Mouse (Mus musculus): ENCODE data around the gene Adam15. TPM values are rescaled to one million over a fixed set of nuclear protein-coding genes. Genes with fewer than 3 reads are reported as not detected.

The Adam15 gene
- polyA plus RNA-seq, 1 experiment from 2014 or later: 49.3 TPM

DNA sequence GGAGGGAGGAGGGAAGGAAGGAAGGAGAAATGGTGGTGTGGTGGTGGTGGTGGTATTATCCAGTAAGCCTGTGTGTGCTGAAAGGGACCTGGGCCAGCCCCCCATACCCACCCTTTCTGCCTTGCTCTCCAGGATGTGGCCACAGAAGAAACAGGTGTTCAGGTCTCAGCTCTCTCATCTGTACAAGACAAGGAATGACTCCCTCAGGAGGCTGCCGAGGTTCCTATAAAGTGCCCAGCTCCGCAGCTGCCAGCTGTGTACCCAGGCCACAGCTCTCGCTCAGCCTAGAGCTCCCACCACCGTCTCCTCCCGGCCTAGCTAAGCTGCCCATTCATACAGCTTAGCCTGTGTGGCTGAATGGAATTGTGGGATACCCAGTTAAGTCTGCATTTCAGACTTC is 57.5 kb downstream of the Adam15 start:
- WGBS: 74% methylated on average over 5 of the region's 5 CpGs
- Histone ChIP-seq H3K27ac (ENCODE audit: low read length) (no peak overlapping the region), H3K4me2 (ENCODE audit: low read depth, low read length) (no peak overlapping the region), H3K4me1 (ENCODE audit: control insufficient read depth, insufficient read depth, low read length) (peaks cover 8% of the 10 kb centered on the region), H3K9me3 (ENCODE audit: control insufficient read depth, low read length) (no peaks in the 10 kb centered on the region), H3K4me3 (ENCODE audit: low read length) (no peak overlapping the region), H3K27me3 (replicated peaks; ENCODE audit: control insufficient read depth, insufficient read depth, low read length) (no peaks in the 10 kb centered on the region), H3K9ac (ENCODE audit: low read depth, low read length) (no peak overlapping the region), H3K36me3 (ENCODE audit: control insufficient read depth, insufficient read depth, low read length) (no peaks in the 10 kb centered on the region)
- no peak for ATAC-seq

DNA sequence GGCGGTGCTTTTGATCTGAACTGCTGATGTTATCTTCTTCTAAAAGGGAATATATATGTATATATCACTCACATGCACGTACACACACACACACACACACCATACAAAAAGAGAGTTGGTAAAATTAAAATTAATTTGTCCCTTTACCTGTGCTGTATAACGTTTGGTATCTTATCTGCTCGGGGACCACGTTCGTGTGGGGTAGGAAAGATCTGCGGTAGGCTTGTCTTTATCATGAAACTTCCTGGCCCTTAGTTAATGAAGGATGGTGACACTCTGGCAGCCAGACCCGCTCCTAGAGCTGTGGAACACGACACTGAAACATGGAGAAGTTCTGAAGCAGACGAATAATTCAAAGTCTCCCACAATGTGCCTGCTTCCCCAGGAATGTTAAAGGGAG is 57.9 kb downstream of the Adam15 start:
- no peak overlapping the region for H3K9ac ChIP-seq (ENCODE audit: low read depth, low read length)
- 56% methylated on average over 10 of the region's 10 CpGs for WGBS
- H3K4me2 ChIP-seq (ENCODE audit: low read depth, low read length): no peak overlapping the region
- no peak for ATAC-seq
- H3K4me3 ChIP-seq (ENCODE audit: low read length): no peak overlapping the region
- H3K36me3 ChIP-seq (ENCODE audit: control insufficient read depth, insufficient read depth, low read length): no peaks in the 10 kb centered on the region
- H3K4me1 ChIP-seq (ENCODE audit: control insufficient read depth, insufficient read depth, low read length): peaks cover 8% of the 10 kb centered on the region
- H3K27me3 ChIP-seq (replicated peaks; ENCODE audit: control insufficient read depth, insufficient read depth, low read length): no peaks in the 10 kb centered on the region
- H3K27ac ChIP-seq (ENCODE audit: low read length): no peak overlapping the region
- no peaks in the 10 kb centered on the region for H3K9me3 ChIP-seq (ENCODE audit: control insufficient read depth, low read length)

Other genes with a start within 250 kb of the Adam15 start
- gene Gm43738, start 248.9 kb downstream of the Adam15 start, polyA plus RNA-seq (2015; fragmentation: Nextera tagmentation; extraction: Ambion mirVana): 0.09 TPM in 1 of 2 replicates, not detected in the other
- gene Fdps, start 248.0 kb downstream of the Adam15 start, polyA plus RNA-seq (2015; fragmentation: Nextera tagmentation; extraction: Ambion mirVana): 625 and 664 TPM in 2 replicates
- gene Pklr, start 213.9 kb downstream of the Adam15 start, polyA plus RNA-seq (2015; fragmentation: Nextera tagmentation; extraction: Ambion mirVana): 148 and 174 TPM in 2 replicates
- gene Hcn3, start 189.8 kb downstream of the Adam15 start, polyA plus RNA-seq (2015; fragmentation: Nextera tagmentation; extraction: Ambion mirVana): 2.0 TPM in 2 replicates
- 17.3 and 18.0 TPM in 2 replicates for gene Clk2, start 185.2 kb downstream of the Adam15 start, polyA plus RNA-seq (2015; fragmentation: Nextera tagmentation; extraction: Ambion mirVana)
- gene Scamp3, start 172.5 kb downstream of the Adam15 start, polyA plus RNA-seq (2015; fragmentation: Nextera tagmentation; extraction: Ambion mirVana): 141 and 142 TPM in 2 replicates
- gene Fam189b, start 166.9 kb downstream of the Adam15 start, polyA plus RNA-seq (2015; fragmentation: Nextera tagmentation; extraction: Ambion mirVana): 16.7 and 20.8 TPM in 2 replicates
- gene Gba, start 147.1 kb downstream of the Adam15 start, polyA plus RNA-seq (2015; fragmentation: Nextera tagmentation; extraction: Ambion mirVana): 73.1 and 87.5 TPM in 2 replicates
- 18.9 and 20.3 TPM in 2 replicates for gene Thbs3, start 134.8 kb downstream of the Adam15 start, polyA plus RNA-seq (2015; fragmentation: Nextera tagmentation; extraction: Ambion mirVana)
- gene Mtx1, start 122.9 kb downstream of the Adam15 start, polyA plus RNA-seq (2015; fragmentation: Nextera tagmentation; extraction: Ambion mirVana): 214 and 234 TPM in 2 replicates
- gene Muc1, start 120.9 kb downstream of the Adam15 start, polyA plus RNA-seq (2015; fragmentation: Nextera tagmentation; extraction: Ambion mirVana): 13.2 and 13.4 TPM in 2 replicates
- 316 and 334 TPM in 2 replicates for gene Krtcap2, start 104.0 kb downstream of the Adam15 start, polyA plus RNA-seq (2015; fragmentation: Nextera tagmentation; extraction: Ambion mirVana)
- 3.9 TPM in 2 replicates for gene Trim46, start 103.7 kb downstream of the Adam15 start, polyA plus RNA-seq (2015; fragmentation: Nextera tagmentation; extraction: Ambion mirVana)
- gene Dpm3, start 90.6 kb downstream of the Adam15 start, polyA plus RNA-seq (2015; fragmentation: Nextera tagmentation; extraction: Ambion mirVana): 119 and 126 TPM in 2 replicates
- 62.7 and 74.1 TPM in 2 replicates for gene Slc50a1, start 79.4 kb downstream of the Adam15 start, polyA plus RNA-seq (2015; fragmentation: Nextera tagmentation; extraction: Ambion mirVana)
- 62.9 and 69.6 TPM in 2 replicates for gene Efna1, start 68.9 kb downstream of the Adam15 start, polyA plus RNA-seq (2015; fragmentation: Nextera tagmentation; extraction: Ambion mirVana)
- 5.9 and 7.5 TPM in 2 replicates for gene Efna3, start 27.0 kb downstream of the Adam15 start, polyA plus RNA-seq (2015; fragmentation: Nextera tagmentation; extraction: Ambion mirVana)
- 12.1 and 14.1 TPM in 2 replicates for gene Efna4, start 12.0 kb downstream of the Adam15 start, polyA plus RNA-seq (2015; fragmentation: Nextera tagmentation; extraction: Ambion mirVana)
- 2.8 and 5.0 TPM in 2 replicates for gene Dcst2, start 12.0 kb upstream of the Adam15 start, polyA plus RNA-seq (2015; fragmentation: Nextera tagmentation; extraction: Ambion mirVana)
- 3.5 and 5.0 TPM in 2 replicates for gene Dcst1, start 15.3 kb upstream of the Adam15 start, polyA plus RNA-seq (2015; fragmentation: Nextera tagmentation; extraction: Ambion mirVana)
- gene Zbtb7b, start 44.8 kb upstream of the Adam15 start, polyA plus RNA-seq (2015; fragmentation: Nextera tagmentation; extraction: Ambion mirVana): 10.0 and 11.3 TPM in 2 replicates
- gene Lenep, start 52.8 kb upstream of the Adam15 start, polyA plus RNA-seq (2015; fragmentation: Nextera tagmentation; extraction: Ambion mirVana): not detected in 2 replicates
- gene Flad1, start 61.9 kb upstream of the Adam15 start, polyA plus RNA-seq (2015; fragmentation: Nextera tagmentation; extraction: Ambion mirVana): 44.5 and 53.2 TPM in 2 replicates
- 269 and 311 TPM in 2 replicates for gene Cks1b, start 68.4 kb upstream of the Adam15 start, polyA plus RNA-seq (2015; fragmentation: Nextera tagmentation; extraction: Ambion mirVana)
- 85.4 and 89.1 TPM in 2 replicates for gene Shc1, start 68.4 kb upstream of the Adam15 start, polyA plus RNA-seq (2015; fragmentation: Nextera tagmentation; extraction: Ambion mirVana)
- 24.8 and 25.7 TPM in 2 replicates for gene Pygo2, start 80.2 kb upstream of the Adam15 start, polyA plus RNA-seq (2015; fragmentation: Nextera tagmentation; extraction: Ambion mirVana)
- 45.1 and 46.6 TPM in 2 replicates for gene Pbxip1, start 86.7 kb upstream of the Adam15 start, polyA plus RNA-seq (2015; fragmentation: Nextera tagmentation; extraction: Ambion mirVana)
- gene Pmvk, start 104.5 kb upstream of the Adam15 start, polyA plus RNA-seq (2015; fragmentation: Nextera tagmentation; extraction: Ambion mirVana): 72.2 and 77.0 TPM in 2 replicates
- 3.8 and 4.1 TPM in 2 replicates for gene Kcnn3, start 170.2 kb upstream of the Adam15 start, polyA plus RNA-seq (2015; fragmentation: Nextera tagmentation; extraction: Ambion mirVana)